Mouse (Mus musculus) frontal cortex, postnatal 36 days (tissue): ENCODE results near the gene Kalrn.
A peak's percentile ranks its signal among the peaks of the same experiment; 100 is the strongest.

ENCODE experiments used
- DNase-seq, 2 experiments: peaks; one replicate each; pipeline ENCODE4 v3.0.0; 2022; ENCODE audit warnings: low spot score in 2 of 2

Gene Kalrn

DNA sequence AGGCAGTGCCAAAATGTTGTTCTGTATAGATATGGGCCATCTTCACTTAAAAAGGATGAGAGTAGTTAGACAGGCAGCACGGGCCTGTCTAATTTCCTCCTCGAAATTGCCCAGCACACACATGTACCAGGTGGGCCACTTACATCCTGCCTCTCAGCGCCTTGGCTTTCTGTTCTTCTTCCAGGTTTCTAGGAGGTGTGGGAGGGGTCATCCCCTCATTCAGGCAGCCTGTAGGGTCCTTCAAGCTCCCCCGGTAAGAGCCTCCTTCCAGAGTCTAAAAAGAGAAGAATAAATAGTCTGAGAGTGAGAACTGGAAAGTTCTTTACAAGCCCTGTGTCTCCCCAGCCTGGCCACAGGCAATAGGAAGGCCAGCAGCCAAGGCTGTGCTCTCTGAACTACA, 533.6 kb downstream of the Kalrn start:
- no peak for DNase-seq

DNA sequence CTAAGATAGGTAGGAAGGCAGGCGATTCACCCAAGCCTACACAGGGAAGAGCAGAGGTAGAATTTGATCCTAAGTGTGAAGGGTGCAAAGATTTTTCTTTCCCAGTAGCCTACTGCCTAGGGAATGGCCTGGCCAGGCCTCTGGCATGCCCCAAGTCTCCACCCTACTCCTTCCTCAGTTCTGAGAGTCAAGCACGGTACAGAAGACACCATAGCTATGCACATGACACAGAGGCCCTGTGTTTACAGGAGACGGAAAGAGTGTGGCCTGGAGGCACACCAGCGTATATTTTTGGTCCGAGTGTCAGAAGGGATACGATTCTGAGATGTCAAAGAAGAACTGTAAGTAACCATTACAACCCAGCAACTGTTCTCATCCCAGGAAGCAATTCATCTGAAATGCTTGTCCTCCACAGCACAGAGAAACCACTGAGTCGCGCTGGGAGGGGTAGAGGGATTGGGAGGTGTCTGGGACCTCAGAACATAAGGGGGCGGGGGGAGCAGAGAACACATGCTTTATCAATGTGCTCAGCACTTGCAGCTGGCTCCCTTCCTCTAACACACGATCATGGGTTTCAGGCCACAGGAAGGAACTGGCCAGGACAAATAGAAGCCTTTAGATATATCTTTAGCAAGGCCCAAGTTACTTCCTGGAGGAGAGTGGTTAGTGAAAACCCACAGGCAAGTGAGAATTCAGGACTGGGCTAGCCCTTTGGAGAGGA, 536.8 kb downstream of the Kalrn start:
- no peak for DNase-seq

DNA sequence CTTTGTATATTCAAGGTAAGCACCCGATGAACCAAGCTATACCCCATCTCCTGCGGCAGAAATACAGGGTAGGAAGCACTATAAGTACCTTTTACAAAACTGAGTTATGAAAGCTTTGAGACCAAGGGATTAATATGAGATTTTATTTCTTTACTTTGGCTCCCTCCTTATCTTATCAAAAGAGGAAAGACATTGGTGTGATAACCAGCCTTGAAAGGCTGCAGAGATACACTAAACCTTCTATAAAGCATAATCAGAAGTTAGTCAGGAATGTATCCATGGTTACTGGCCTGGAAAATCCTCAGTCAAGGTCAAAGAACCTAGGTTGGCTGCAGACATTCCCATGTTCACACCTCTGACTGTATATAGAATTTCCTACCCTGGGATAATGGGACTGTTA, 537.6 kb downstream of the Kalrn start:
- DNase-seq: no peak

DNA sequence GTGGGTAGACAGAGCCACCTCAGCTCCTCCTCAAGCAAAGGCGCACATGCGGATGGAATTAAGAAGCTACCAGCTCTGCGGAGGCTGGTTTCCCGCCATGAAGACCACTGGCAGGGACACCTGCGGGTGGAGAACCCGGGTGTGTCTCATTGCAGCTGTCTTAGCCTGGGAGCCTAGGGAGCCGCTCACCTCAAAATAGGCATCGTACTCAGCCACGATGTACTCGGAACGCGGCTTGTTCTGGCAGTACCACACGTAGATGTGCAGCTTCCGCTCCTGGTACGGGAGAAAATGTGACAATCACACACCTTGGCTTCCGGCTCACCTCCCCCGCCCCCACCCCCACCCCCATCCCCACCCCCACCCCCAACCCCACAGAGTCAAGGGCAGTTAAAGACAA, 539.1 kb downstream of the Kalrn start:
- DNase-seq: no peak

DNA sequence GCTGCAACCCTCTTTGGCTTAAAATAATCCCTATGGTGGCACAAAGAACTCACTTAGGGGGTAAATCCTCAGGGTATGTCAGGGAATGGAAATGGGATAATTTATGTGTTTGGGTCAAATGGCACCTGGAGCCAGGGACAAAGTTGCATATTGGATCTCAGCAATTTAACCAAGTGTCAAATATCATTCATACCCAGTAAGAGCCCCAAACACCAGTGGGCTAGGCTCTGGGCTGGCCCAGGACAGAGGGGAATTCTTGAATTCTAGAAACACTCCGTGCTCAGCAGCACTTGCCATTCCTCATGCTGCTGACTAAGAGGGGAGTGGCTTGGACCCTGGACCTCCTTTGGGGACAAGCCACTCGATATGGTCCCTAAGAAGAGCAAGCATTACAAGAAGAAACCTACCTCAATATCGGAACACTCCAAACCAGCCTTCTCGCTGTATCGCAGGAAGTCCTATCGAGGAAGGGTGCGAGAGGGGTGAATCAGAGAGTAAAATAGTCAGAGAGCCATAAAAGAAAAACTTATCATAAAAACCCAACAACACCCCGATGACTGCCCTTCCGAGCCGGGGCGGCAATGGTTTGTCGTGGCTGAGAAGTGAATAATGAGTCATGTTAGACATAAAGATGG, 541.2 kb downstream of the Kalrn start:
- no peak for DNase-seq

DNA sequence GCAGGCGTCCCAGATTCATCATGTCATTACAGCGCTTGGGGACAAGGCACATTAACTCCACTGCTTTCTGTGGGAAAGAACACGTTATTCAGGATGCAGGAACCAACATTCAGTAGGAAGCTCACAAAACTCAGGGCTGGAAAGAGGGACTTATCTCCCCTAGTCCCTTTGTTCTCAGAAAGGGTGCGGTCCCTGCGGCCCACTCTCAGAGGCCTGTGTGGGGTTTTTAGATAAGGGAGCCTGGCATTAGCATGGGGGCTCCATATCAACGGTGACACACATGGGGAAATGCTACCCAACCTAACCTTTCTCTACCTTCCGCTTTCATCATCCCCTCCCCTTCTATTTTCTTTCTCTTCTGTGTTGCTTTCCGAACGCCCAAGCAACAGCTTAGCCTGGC, 541.8 kb downstream of the Kalrn start:
- DNase-seq: no peak

DNA sequence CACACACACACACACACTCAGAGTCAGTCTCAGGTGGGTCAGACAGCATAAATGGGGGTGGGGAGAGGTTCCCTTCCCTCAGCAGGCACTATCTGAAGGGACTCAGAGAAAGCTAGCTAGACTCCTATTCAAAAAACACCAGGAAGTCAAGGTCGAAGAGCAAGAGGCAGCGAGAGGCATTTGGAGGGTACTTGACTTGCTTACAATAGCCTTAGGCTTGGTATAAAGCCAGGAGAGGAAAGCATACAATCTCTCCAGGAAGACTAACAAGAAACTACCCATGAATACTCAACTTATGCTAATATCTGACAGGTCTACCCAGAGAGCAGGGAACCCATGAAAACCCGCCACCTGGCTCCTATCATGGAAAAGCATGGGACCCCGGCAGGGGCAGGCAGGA, 543.0 kb downstream of the Kalrn start:
- DNase-seq: no peak

DNA sequence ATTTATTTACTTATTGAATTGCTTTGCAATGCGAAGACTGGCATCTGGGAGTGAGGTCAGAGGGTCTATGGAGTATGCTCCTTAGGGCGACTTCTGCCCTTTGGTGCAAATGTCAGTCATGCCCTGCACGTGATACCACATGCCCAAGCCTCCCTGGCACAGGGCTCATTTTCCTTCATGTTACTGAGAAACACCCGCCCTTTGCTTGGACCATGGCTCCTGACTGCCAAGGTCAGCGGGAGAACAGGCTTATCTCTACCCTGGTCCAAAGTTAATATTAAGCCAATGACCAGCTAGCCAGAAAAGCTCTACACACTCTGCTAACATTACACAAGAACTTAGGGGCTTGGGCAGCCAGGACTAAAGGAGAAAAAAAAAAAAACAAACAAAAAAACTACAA, 543.5 kb downstream of the Kalrn start:
- DNase-seq: no peak

DNA sequence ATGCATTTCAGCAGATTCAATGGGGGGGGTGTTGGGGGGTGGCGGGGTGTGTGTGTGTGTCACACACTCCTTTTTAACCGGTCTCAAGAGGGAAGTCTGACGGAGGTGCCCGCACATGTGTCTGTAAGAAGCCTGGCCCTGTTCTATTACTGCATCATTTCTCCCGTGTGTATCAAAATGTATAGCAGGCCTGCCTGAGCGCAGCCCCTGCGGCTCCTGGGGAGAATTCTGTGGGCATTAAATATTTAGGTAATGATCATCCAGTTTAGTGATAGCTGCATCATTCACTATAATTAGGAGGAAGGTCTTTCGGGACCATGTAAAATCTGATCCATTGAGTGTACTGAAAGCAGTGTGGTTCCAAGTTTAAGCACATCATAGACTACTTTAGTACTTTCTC, 556.1 kb downstream of the Kalrn start:
- DNase-seq: no peak

DNA sequence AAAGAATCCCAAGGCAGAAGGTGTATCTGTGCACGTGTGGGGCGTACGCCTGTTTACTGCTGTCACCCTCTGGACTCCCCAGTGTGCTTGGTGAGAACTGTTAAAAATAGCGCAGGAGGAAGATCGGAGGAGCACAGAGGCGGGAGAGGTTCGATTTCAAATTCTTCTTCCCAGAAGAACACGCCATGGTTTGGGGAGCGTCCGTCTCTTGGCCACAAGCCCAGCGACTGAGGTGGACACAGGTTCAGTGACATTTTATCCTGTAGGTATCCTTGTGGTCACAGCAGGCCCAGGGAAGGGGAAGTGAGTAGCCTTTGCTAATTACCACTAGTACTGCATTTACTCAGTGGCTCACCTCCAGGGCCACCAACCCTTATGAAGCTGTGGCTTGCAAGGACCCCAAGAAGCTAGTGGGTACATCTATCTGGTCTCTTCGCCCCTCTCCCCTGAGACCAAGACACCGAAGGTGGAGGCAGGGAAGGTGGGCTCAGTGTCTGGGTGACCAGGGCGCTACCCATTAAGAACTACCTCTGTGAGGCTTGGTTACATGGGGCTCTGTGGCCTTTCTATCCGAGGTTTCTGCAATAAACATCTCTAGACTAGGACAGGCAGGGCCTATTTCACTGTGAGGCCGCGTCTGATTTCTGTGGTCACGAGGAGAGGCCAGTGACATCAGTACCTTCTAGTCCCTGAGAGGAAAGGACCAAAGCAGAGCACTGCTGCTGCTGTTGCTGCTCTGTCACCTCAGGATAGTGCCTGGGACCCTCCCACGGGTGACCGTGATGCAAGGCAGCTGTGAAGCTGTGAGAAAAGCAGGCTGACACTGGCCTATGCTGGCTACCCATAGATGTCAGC, 561.1 kb downstream of the Kalrn start:
- no peak for DNase-seq

DNA sequence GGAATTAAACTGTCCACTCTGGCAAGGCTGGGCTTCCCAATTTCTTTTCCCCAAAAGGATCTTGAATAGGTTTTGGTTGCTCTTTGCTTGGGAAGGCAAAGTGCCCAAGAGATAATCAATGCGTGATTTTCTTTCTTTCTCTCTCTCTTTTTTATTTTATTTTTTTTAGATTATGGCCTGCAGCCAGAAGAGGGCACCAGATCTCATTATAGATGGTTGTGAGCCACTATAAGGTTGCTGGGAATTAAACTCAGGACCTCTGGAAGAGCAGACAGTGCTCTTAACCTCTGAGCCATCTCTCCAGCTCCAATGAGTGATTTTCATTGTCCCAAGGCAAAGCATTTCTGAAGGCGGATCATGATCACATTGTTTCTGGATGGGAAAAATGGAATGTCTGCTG, 563.8 kb downstream of the Kalrn start:
- no peak for DNase-seq

DNA sequence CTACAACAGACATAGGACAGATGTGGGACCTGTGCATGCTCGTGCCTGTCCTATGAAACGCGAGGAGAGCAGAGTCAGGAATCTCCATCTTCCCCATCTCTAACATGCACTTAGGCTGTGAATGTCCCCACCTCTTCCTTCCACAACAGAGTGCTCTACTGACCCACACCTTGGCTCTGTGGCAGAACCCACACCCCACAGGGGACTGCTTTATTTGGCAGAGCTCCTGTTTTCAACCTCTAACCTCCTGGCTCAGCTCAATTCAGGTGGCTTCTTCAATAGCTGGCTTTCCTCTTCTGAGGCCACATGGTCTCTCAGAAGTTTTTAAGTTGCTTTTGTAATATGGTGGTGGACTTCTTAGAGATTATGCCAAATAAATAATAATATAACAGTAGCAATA, 567.3 kb downstream of the Kalrn start:
- DNase-seq: no peak

DNA sequence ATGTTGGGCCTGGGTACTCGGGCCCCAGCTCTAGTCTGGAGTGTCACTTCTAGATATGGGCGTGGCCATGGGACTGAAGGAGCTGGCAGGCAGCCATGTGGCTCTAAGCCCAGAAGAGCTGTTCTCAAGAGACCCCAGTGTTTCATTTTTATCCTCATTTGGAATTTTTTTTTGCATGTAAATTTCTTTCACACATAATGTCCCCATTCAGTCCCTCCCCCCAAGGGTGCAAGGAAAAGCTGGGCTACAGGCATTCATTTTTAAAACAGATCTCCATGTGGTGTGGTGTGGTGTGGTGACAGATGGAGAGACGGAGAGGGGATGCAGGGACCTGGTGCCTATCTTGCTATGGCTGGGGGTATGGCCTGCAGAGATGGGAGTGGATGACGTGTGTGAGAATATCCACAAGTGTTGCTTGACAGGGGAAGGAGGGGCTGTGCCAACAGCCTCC, 569.2 kb downstream of the Kalrn start:
- peak; percentile 36 to 63 for DNase-seq

DNA sequence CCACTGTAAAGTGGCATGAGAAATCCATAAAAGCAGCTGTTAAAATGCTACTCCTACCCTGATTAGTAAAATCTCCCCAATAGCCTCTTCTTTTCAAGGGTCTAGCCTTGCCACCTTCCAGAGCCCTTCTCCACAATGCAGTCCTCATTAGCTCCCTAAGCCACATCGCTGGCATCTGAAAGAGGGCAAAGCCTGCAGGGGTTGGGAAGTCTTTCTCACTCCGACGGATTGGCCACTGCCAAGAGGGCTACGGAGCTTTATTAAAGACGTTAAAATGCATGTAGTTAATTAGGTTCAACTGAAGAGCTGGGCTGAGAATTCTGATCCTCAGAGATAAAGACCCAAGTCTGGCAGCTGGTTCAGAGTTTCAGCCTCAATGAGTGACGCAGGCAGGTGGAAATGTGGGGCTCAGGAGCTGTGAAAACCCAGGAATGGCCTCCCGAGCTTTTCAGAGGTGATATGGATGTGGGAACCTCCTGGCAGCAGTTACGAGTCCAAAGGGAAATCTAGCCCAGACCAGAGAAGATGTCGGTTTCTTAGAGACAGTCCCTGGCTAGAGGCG, 569.7 kb downstream of the Kalrn start:
- DNase-seq: no peak

DNA sequence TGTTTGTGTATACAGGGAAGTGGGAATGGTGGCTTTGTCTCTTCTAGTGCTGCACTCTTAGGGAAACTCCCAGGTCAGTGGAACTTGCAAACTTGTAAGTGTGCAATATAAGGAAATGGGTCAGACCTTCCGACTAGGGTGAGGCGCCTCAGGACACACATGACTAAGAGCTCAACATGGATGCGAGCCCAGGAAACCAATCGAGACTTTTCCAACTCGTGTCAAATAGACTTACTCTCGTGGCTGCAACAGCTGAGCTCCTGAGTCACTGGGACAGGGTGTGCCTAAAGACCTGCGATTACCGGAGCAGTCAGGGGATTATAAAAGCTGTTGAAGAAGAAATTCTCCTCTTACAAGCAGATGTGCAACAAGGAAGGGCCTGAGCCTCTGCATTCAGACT, 572.6 kb downstream of the Kalrn start:
- no peak for DNase-seq

DNA sequence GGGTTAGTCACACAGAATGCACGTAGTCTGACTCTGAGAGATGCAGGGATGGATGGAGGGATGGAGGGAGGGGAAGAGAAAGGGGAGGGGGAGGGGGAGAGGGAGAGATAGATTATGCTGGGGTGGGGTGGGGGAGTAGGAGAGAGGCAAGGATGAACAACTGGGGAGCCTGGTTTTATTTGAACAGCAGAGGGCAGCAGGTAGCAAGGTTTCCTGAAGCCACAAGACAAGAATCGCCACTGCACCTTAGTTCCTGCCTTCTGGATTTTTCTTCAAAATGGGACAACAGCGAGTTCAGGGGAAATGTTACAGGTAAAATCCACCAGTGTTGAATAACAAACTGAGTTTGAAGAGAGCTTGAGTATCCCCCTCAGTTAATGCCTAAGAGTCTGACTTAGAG, 573.9 kb downstream of the Kalrn start:
- peak; percentile 33 to 66 for DNase-seq

DNA sequence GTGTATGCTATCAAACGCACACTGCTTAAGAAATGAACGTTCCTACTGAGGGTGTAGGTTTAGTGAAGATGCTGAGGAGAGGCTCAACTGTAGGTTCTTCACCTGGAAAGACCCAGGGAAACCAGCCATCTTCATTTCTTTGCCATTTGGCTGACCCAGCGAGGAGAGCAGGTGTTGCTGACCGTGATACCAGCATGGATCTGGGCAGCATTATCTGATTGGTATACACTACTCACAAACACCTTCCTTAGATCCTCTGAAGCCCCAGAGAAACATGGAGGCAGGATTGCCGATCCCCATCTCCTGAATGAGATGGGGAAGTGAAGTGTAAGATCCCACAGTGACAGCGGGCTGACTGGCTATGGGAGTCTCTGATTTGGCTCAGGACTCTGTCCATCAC, 575.3 kb downstream of the Kalrn start:
- DNase-seq: no peak

DNA sequence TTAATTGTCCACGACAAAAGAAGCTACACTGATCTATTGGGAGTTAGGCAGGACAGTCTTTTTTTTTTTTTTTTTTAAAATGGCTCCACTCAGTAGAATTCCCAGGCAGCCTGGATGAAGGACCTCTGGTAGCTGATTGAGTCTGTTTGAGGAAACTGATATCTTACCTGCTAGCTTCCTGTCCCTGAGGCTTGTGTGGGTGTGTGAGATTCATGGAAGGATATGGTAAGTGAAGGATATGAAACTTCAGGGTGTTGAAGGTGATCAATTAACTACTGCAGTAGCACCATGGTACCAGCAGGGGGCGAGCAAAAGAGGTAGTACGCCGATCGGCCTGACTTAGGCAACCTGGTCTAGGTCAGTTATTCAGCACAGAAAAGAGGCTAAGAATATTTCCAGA, 577.3 kb downstream of the Kalrn start:
- peak; percentile 31 to 50 for DNase-seq

DNA sequence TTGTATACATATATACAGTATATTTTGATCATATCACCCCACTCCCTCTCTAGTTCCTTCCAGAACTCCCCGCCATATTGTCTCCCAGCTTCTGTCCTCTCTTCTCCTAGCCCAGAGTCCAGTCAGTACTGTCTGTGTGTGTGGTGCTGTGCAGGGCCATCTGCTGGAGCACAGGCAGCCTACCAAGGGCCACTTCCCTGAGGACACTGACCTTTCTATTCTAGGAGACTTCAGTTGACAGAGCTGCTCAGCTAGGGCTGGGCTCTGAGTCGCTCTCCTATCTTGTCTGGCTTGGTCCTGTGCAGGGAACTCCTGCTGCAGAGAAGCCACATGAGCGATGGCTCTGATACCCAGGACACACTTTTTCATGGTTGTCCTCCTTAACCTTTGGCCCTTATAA, 577.8 kb downstream of the Kalrn start:
- DNase-seq: no peak

DNA sequence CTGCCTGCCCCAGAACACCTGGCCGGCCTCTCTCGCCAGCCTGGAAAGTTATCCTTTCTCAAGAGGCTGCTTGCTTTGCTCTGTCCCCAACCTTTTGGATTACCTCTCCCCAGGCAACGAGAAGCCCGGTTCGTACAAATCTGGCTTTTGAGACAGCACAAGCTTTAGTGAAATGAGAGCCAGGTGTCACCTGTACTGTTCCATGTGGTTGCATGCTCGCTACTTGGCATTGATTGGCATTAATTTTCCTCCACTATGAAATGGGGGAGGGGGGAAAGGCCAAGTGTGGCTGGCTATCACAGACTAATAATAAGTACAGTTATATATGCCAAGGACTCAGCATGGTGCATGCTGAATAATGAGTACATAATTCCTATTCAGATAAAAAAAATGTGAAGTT, 579.0 kb downstream of the Kalrn start:
- DNase-seq: no peak

DNA sequence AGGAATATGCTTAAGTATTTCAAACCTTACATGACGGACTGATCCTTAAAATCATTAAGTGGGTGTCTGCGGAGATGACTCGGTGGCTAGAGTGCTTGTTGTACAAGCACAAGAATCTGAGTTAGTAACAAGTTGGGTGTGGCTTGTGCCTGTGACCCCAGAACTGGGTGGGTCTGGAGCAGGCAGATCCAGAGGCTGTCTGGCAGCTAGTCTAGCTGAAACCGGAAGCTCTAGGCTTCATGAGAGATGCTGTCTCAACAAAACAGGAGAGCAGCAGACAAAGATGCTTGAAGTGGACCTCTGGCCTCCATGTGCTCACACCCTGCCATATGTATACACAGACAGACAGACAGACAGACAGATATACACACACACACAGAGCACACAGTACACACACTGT, 582.6 kb downstream of the Kalrn start:
- DNase-seq: no peak

DNA sequence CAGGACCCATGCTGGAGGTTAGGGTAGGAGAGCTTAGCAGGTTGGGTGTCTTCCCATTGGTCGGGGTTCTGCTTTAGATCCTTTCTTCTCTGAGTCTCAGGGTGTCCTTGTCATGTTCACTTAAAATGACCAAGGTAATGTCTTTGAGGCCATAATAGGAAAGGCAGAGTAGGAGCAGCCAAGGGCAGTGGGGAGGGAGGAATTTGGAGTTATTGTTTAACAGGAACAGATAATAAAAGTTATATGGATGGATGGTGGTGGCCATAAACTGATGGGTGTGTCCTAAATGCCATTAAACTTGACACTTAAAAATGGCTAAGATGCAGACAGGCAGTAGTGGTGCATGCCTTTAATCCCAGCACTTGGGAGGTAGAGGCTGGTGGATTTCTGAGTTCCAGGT, 584.2 kb downstream of the Kalrn start:
- DNase-seq: no peak
